In genomic region chr19:56201007-56201682, GRCm38 (mm10) we compare ENCODE assay signal across 10 mouse cellular contexts.
DNase-seq lines count a peak whose midpoint lies in the region; ATAC-seq and TF ChIP-seq lines count a peak whose summit lies in the region.
"Had no signal": no experiment of that assay in that cellular context is flagged by ENCODE, and none has a peak within 500 bp of the region (broad histone marks: within the 10 kb centered on the region; RNA-seq: fewer than 3 reads in every experiment).

No protein-coding gene starts in this region.

- WGBS in forebrain, postnatal 0 days: 86% methylated on average over 9 of the region's 9 CpGs
- WGBS in forebrain, embryonic 12.5 days: 90% methylated on average over 9 of the region's 9 CpGs
- WGBS in midbrain, embryonic 14.5 days: 86% methylated on average over 9 of the region's 9 CpGs
- 88% methylated on average over 9 of the region's 9 CpGs for WGBS in midbrain, embryonic 15.5 days

- no peaks in the 10 kb centered on the region for H3K36me3 ChIP-seq in forebrain, postnatal 0 days (ENCODE audit: insufficient read depth)
- no peaks in the 10 kb centered on the region for H3K36me3 ChIP-seq in forebrain, embryonic 12.5 days (replicated peaks)
- H3K36me3 ChIP-seq in midbrain, embryonic 14.5 days (ENCODE audit: control insufficient read depth, insufficient read depth, low read length): no peaks in the 10 kb centered on the region
- no peaks in the 10 kb centered on the region for H3K36me3 ChIP-seq in midbrain, embryonic 15.5 days (replicated peaks)
- H3K36me3 ChIP-seq: limb, embryonic 12.5 days had no signal

- no peak overlapping the region for H3K4me2 ChIP-seq in forebrain, postnatal 0 days (ENCODE audit: low read depth)
- no peak overlapping the region for H3K4me2 ChIP-seq in forebrain, embryonic 12.5 days
- no peak overlapping the region for H3K4me2 ChIP-seq in midbrain, embryonic 14.5 days (ENCODE audit: low read length)
- no peak overlapping the region for H3K4me2 ChIP-seq in midbrain, embryonic 15.5 days
- H3K4me2 ChIP-seq: limb, embryonic 12.5 days had no signal

- ATAC-seq in forebrain, postnatal 0 days: no peak
- no peak for ATAC-seq in forebrain, embryonic 12.5 days (ENCODE audit: low FRiP score)
- ATAC-seq in midbrain, embryonic 14.5 days (ENCODE audit: low FRiP score, low TSS enrichment): no peak
- ATAC-seq in midbrain, embryonic 15.5 days (replicated peaks): no peak
- ATAC-seq: forebrain, embryonic 14.5 days had no signal

- peak; percentile 58 for TF ChIP-seq CTCF in forebrain, postnatal 0 days (IDR thresholded peaks at IDR 0.05; ENCODE audit: low read depth)

- no peaks in the 10 kb centered on the region for H3K4me1 ChIP-seq in forebrain, postnatal 0 days (ENCODE audit: insufficient read depth)
- peaks cover 7% of the 10 kb centered on the region for H3K4me1 ChIP-seq in forebrain, embryonic 12.5 days
- no peaks in the 10 kb centered on the region for H3K4me1 ChIP-seq in midbrain, embryonic 14.5 days (ENCODE audit: control insufficient read depth, insufficient read depth, low read length)
- 0 out of 2 replicates have a peak, but pooled peaks cover 4% of the 10 kb centered on the region for H3K4me1 ChIP-seq in midbrain, embryonic 15.5 days

- no peak overlapping the region for H3K4me3 ChIP-seq in forebrain, postnatal 0 days (ENCODE audit: low read depth, low read length)
- no peak overlapping the region for H3K4me3 ChIP-seq in forebrain, embryonic 12.5 days (replicated peaks)
- no peak overlapping the region for H3K4me3 ChIP-seq in midbrain, embryonic 14.5 days (replicated peaks; ENCODE audit: low read depth, low read length)
- no peak overlapping the region for H3K4me3 ChIP-seq in midbrain, embryonic 15.5 days
- H3K4me3 ChIP-seq: limb, embryonic 12.5 days had no signal

- H3K9me3 ChIP-seq in forebrain, postnatal 0 days (ENCODE audit: low read length): no peaks in the 10 kb centered on the region
- H3K9me3 ChIP-seq in forebrain, embryonic 12.5 days: no peaks in the 10 kb centered on the region
- H3K9me3 ChIP-seq in midbrain, embryonic 14.5 days (ENCODE audit: control insufficient read depth, low read length): no peaks in the 10 kb centered on the region
- H3K9me3 ChIP-seq in midbrain, embryonic 15.5 days: no peaks in the 10 kb centered on the region
- H3K9me3 ChIP-seq: limb, embryonic 12.5 days had no signal

- H3K27ac ChIP-seq in forebrain, postnatal 0 days (ENCODE audit: low read depth, low read length): no peak overlapping the region
- H3K27ac ChIP-seq in forebrain, embryonic 12.5 days: no peak overlapping the region
- no peak overlapping the region for H3K27ac ChIP-seq in midbrain, embryonic 14.5 days (replicated peaks; ENCODE audit: low read depth, low read length)
- H3K27ac ChIP-seq in midbrain, embryonic 15.5 days: no peak overlapping the region
- H3K27ac ChIP-seq: limb, embryonic 12.5 days had no signal

- DNase-seq in forebrain, postnatal 0 days: peak; percentile 5
- DNase-seq in midbrain, embryonic 14.5 days: peak; percentile 34
- peak; percentile 4 to 58 for DNase-seq in kidney, postnatal 36 days
- peak; percentile 21 for DNase-seq in thymus, postnatal 25 days
- DNase-seq in urinary bladder, postnatal 4 days (ENCODE audit: low spot score in 2 of 2): no peak
- no peak for DNase-seq in neural tube, embryonic 10.5 days (ENCODE audit: extremely low spot score, low spot score)

- H3K9ac ChIP-seq in forebrain, postnatal 0 days: no peak overlapping the region
- H3K9ac ChIP-seq in forebrain, embryonic 12.5 days: no peak overlapping the region
- H3K9ac ChIP-seq in midbrain, embryonic 14.5 days (replicated peaks; ENCODE audit: low read length): no peak overlapping the region
- no peak overlapping the region for H3K9ac ChIP-seq in midbrain, embryonic 15.5 days
- H3K9ac ChIP-seq: limb, embryonic 12.5 days had no signal

- H3K27me3 ChIP-seq in forebrain, postnatal 0 days (ENCODE audit: insufficient read depth, low read length): peaks cover 7% of the 10 kb centered on the region
- H3K27me3 ChIP-seq in forebrain, embryonic 12.5 days: peaks cover 64% of the 10 kb centered on the region
- H3K27me3 ChIP-seq in midbrain, embryonic 14.5 days (ENCODE audit: control insufficient read depth, insufficient read depth, low read length): no peaks in the 10 kb centered on the region
- H3K27me3 ChIP-seq in midbrain, embryonic 15.5 days (replicated peaks): no peaks in the 10 kb centered on the region

Comparison
In these comparisons a context has a peak if more than half of its experiments do, and no peak if none do; other contexts are left out.
1. DNase-seq: peak in forebrain, postnatal 0 days (single experiment), midbrain, embryonic 14.5 days (single experiment), kidney, postnatal 36 days (2 of 2) and thymus, postnatal 25 days (single experiment); none in urinary bladder, postnatal 4 days (0 of 2) and neural tube, embryonic 10.5 days (single experiment).